Mouse (Mus musculus) spleen, adult 2 months (tissue): ENCODE results near the gene Tet2.

Source experiments
- CTCF ChIP-seq: fragments of 200-500 bp; IDR thresholded peaks from 2 replicates; pipeline ENCODE4 v1.5.1; 2011; ENCODE audit warnings: mild to moderate bottlenecking, inconsistent platforms; ENCODE audit not compliant: insufficient read depth, insufficient read length, insufficient replicate concordance; ENCODE audit errors: extremely low read depth
- POLR2A ChIP-seq: fragments of 200-500 bp; IDR thresholded peaks from 2 replicates; pipeline ENCODE4 v1.6.1; 2011; ENCODE audit warnings: low read depth, low read length, inconsistent platforms

GRCm38 (mm10) chr3:133488022-133488725 lies 56.8 kb downstream of the Tet2 start:
- TF ChIP-seq CTCF (no peak), POLR2A (no peak)
